Mouse (Mus musculus) intestine, embryonic 16.5 days (tissue): Measurements from ENCODE around the gene Trim71. TPM values are rescaled to one million over a fixed set of nuclear protein-coding genes. Genes with fewer than 3 reads are reported as not detected.

ENCODE experiments used
- ATAC-seq: fragments of 200-750 bp; cut with Nextera tagmentation; 2 replicates; pipeline ENCODE4 v1.8.0; 2017; ENCODE audit warnings: moderate TSS enrichment, moderate library complexity
- H3K27ac ChIP-seq: fragments of 300-500 bp; sonication (generic); 2 replicates; pipeline ENCODE4 v1.5.1; 2014; ENCODE audit warnings: mild to moderate bottlenecking, low read length
- H3K27me3 ChIP-seq: fragments of 300-500 bp; sonication (generic); replicated peaks from 2 replicates; pipeline ENCODE4 v1.6.1; 2014; ENCODE audit warnings: low read length, control low read depth, mixed read lengths; ENCODE audit not compliant: control insufficient read depth, insufficient read depth
- H3K36me3 ChIP-seq: fragments of 300-500 bp; sonication (generic); 2 replicates; pipeline ENCODE4 v1.6.1; 2014; ENCODE audit warnings: low read length, control low read depth; ENCODE audit not compliant: control insufficient read depth, insufficient read depth
- H3K4me1 ChIP-seq: fragments of 300-500 bp; sonication (generic); 2 replicates; pipeline ENCODE4 v1.6.1; 2014; ENCODE audit warnings: low read length, control low read depth, mixed read lengths; ENCODE audit not compliant: control insufficient read depth, insufficient read depth
- H3K4me2 ChIP-seq: fragments of 300-500 bp; sonication (generic); 2 replicates; pipeline ENCODE4 v1.6.1; 2014; ENCODE audit warnings: low read depth, low read length, control low read depth
- H3K4me3 ChIP-seq: fragments of 300-500 bp; sonication (generic); 2 replicates; pipeline ENCODE4 v1.5.1; 2014; ENCODE audit warnings: mild to moderate bottlenecking, low read length
- H3K9ac ChIP-seq: fragments of 300-500 bp; sonication (generic); 2 replicates; pipeline ENCODE4 v1.6.1; 2014; ENCODE audit warnings: low read depth, low read length
- H3K9me3 ChIP-seq: fragments of 300-500 bp; sonication (generic); 2 replicates; pipeline ENCODE4 v1.6.1; 2016; ENCODE audit warnings: low read length, control low read depth; ENCODE audit not compliant: control insufficient read depth
- WGBS: fragments of 180-500 bp; shearing (Covaris S2); extraction: QIAGEN DNeasy Blood & Tissue Kit; methylation state at CpG from one replicate; pipeline ENCODE4 v1.1.7; 2014; 5-methylcytosine and 5-hydroxymethylcytosine counted together
- polyA plus RNA-seq: library from polyadenylated mRNA; unstranded; fragments of >200 nt; fragmentation: Nextera tagmentation; extraction: Ambion mirVana; gene quantifications from 2 replicates; pipeline ENCODE4 v1.2.1, GENCODE M21; 2015

Gene Trim71
- polyA plus RNA-seq, 1 experiment from 2014 or later, result 4.0 TPM

DNA sequence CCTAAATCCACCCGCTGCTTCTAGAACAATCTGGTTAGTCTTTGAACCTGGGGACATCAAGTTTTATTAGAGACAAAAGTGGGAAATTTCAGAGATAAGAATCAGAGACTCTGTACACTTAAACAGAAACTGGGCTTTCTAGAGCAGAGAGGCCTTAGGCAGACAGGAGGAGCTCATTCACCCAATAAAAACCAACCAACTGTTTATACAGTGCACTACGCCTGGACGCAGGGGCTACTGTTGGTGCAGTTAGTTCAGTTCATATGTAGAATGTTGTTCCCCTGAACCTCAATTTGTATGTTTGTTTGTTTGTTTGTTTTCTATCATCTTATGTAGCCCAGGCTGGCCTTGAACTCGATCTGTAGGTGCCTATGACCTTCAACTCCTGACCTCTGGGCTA is 77.4 kb downstream of the Trim71 start:
- H3K4me3 ChIP-seq, result no peak overlapping the region
- H3K9me3 ChIP-seq, result no peaks in the 10 kb centered on the region
- H3K27ac ChIP-seq, result peak overlapping the region; percentile 87
- ATAC-seq, result peak; percentile 66
- H3K27me3 ChIP-seq, result no peaks in the 10 kb centered on the region
- no peak overlapping the region for H3K9ac ChIP-seq
- no peak overlapping the region for H3K4me2 ChIP-seq
- H3K36me3 ChIP-seq, result no peaks in the 10 kb centered on the region
- H3K4me1 ChIP-seq, result peaks cover 5% of the 10 kb centered on the region
- WGBS, result 45% methylated on average over 4 of the region's 4 CpGs

DNA sequence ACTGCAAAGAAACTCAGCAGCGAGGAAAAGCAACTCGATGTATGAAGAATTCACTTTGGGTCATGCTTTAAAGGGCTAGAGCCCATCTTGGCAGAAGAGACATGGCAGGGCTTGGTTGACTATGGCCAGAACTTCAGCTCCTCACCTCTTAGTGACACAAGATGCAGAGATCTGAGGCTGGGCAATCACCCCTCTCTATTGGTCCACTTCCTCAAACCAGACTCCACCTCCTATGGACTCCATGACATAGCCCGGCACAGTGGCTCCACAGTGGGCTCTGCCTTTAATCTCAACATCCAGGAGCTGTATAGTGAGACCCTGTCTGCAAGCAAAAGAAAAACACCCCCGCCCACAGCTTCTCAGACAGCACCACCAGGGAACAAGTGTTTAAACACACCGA is 79.4 kb downstream of the Trim71 start:
- no peak for ATAC-seq
- peaks cover 5% of the 10 kb centered on the region for H3K4me1 ChIP-seq
- 76% methylated on average over 5 of the region's 5 CpGs for WGBS
- no peaks in the 10 kb centered on the region for H3K36me3 ChIP-seq
- no peak overlapping the region for H3K9ac ChIP-seq
- no peak overlapping the region for H3K4me3 ChIP-seq
- H3K27me3 ChIP-seq, result no peaks in the 10 kb centered on the region
- H3K27ac ChIP-seq, result no peak overlapping the region
- no peak overlapping the region for H3K4me2 ChIP-seq
- no peaks in the 10 kb centered on the region for H3K9me3 ChIP-seq

GRCm38 (mm10) chr9:114480940-114481339 is 83.2 kb downstream of the Trim71 start:
- H3K9me3 ChIP-seq, result no peaks in the 10 kb centered on the region
- H3K4me3 ChIP-seq, result no peak overlapping the region
- no peak overlapping the region for H3K27ac ChIP-seq
- no peaks in the 10 kb centered on the region for H3K36me3 ChIP-seq
- H3K4me2 ChIP-seq, result no peak overlapping the region
- 73% methylated on average over 3 of the region's 3 CpGs for WGBS
- H3K9ac ChIP-seq, result no peak overlapping the region
- H3K27me3 ChIP-seq, result no peaks in the 10 kb centered on the region
- ATAC-seq, result no peak
- H3K4me1 ChIP-seq, result no peaks in the 10 kb centered on the region

DNA sequence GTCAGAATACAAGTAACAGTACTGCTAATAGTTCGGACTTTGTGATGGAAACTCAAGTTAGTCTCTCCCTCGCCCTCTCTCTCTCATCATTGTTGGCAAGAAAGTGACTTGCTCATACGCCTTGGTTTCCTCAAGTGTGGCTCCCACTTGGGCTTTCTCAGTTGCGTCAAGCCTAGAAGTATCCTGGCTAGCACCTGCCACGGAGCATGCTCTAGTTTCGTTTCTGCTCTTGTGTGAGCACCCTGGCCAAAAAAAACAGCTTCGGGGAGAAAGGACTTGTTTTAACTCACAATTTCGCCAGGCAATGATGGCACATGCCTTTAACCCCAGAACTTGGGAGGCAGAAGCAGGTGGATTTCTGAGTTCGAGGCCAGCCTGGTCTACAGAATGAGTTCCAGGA is 87.2 kb downstream of the Trim71 start:
- no peak overlapping the region for H3K4me3 ChIP-seq
- no peaks in the 10 kb centered on the region for H3K27me3 ChIP-seq
- H3K9ac ChIP-seq, result no peak overlapping the region
- H3K4me2 ChIP-seq, result no peak overlapping the region
- no peaks in the 10 kb centered on the region for H3K9me3 ChIP-seq
- no peaks in the 10 kb centered on the region for H3K36me3 ChIP-seq
- no peaks in the 10 kb centered on the region for H3K4me1 ChIP-seq
- no peak overlapping the region for H3K27ac ChIP-seq
- 92% methylated on average over 9 of the region's 9 CpGs for WGBS
- no peak for ATAC-seq

- H3K4me1 ChIP-seq, result no peaks in the 10 kb centered on the region
- peaks cover 3% of the 10 kb centered on the region; the same call in 1 of the 2 replicates for H3K36me3 ChIP-seq
- H3K9me3 ChIP-seq, result no peaks in the 10 kb centered on the region
- no peak overlapping the region for H3K9ac ChIP-seq
- no peaks in the 10 kb centered on the region for H3K27me3 ChIP-seq
- no peak overlapping the region for H3K27ac ChIP-seq
- H3K4me3 ChIP-seq, result no peak overlapping the region
- ATAC-seq, result no peak
- no peak overlapping the region for H3K4me2 ChIP-seq
- WGBS, result 74% methylated on average over 7 of the region's 7 CpGs
Measured at GRCm38 (mm10) chr9:114471892-114472291, 92.3 kb downstream of the Trim71 start.

GRCm38 (mm10) chr9:114468701-114469100 is 95.5 kb downstream of the Trim71 start:
- Histone ChIP-seq H3K4me1 (0 out of 2 replicates have a peak, but pooled peaks cover 3% of the 10 kb centered on the region), H3K9ac (no peak overlapping the region), H3K36me3 (peaks cover 11% of the 10 kb centered on the region; the same call in 1 of the 2 replicates), H3K4me3 (no peak overlapping the region), H3K9me3 (no peaks in the 10 kb centered on the region), H3K27me3 (no peaks in the 10 kb centered on the region), H3K27ac (no peak overlapping the region), H3K4me2 (no peak overlapping the region)
- ATAC-seq, result no peak
- WGBS, result 96% methylated on average over 4 of the region's 4 CpGs

DNA sequence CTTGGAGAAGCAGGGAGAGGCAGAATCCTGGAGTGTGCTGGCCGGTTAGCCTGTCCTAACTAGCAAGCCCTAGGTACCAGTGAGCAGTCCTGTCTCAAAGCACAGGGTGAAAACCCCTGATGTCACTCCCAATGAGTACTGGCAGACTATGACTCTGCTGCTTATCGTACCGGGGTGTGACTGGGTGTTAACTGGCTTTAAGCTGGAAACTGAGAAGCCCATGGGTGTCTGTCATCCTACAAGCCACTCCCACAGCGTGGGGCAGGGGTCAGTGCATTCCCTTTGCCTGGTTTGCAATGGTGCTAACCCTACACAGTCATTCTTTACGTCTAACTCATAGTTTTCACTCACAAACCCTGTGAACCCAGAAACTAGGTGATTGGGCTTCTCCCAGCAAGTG is 96.0 kb downstream of the Trim71 start:
- Histone ChIP-seq H3K27ac (no peak overlapping the region), H3K4me2 (no peak overlapping the region), H3K9me3 (no peaks in the 10 kb centered on the region), H3K27me3 (no peaks in the 10 kb centered on the region), H3K4me3 (no peak overlapping the region), H3K36me3 (peaks cover 12% of the 10 kb centered on the region; the same call in 1 of the 2 replicates), H3K9ac (no peak overlapping the region), H3K4me1 (0 out of 2 replicates have a peak, but pooled peaks cover 3% of the 10 kb centered on the region)
- no peak for ATAC-seq
- 73% methylated on average over 5 of the region's 5 CpGs for WGBS

DNA sequence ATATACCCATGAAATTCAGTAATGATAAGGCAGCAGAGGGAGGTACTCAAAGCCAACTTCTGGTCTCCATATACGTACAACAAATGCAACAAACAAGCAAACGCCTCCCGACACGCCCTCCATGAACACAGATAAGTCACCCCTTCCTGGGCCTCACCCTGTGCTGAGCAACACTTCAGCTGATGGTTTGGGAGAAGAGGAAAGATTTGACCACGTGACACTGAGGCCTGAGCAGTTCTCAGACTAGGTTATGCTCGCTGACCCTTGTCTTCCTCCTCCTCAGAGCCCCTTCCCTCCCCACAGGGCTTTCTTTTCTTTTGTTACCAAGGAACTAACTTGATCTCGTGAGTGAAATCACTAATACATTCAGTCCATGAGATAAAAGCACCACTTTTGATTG is 97.3 kb downstream of the Trim71 start:
- ATAC-seq, result peak; percentile 47; the same call in 1 of the 2 replicates
- Histone ChIP-seq H3K27me3 (no peaks in the 10 kb centered on the region), H3K9me3 (no peaks in the 10 kb centered on the region), H3K4me2 (no peak overlapping the region), H3K9ac (no peak overlapping the region), H3K4me1 (0 out of 2 replicates have a peak, but pooled peaks cover 3% of the 10 kb centered on the region), H3K4me3 (no peak overlapping the region), H3K36me3 (peaks cover 12% of the 10 kb centered on the region; the same call in 1 of the 2 replicates), H3K27ac (no peak overlapping the region; the same call in 1 of the 2 replicates)
- 74% methylated on average over 7 of the region's 7 CpGs for WGBS

DNA sequence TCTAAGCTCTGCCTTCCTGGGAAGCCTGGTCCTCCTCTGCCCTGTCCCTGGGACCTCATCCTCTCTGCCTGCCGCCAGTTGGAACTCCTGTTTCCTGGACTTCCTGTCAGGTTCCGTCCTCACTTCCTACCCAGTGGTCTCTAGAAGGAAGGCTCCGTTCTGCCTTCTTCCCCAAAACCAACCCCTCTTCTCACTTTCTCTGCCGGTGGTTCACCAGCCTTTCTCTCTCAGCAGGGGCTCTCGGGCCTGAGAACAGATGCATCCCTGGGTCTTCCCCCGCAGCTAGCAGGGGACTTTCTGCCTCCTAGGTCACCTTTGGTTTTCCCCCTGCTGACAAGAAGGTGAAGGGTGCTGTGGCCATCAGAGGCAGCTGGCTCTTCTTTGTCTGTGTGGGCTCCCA is 98.7 kb downstream of the Trim71 start:
- WGBS, result 79% methylated on average over 6 of the region's 6 CpGs
- no peaks in the 10 kb centered on the region for H3K9me3 ChIP-seq

GRCm38 (mm10) chr9:114462569-114462968 is 101.6 kb downstream of the Trim71 start:
- H3K9me3 ChIP-seq, result no peaks in the 10 kb centered on the region
- no peak overlapping the region for H3K4me3 ChIP-seq
- no peak for ATAC-seq
- WGBS, result 90% methylated on average over 7 of the region's 7 CpGs
- H3K9ac ChIP-seq, result no peak overlapping the region
- H3K4me1 ChIP-seq, result 0 out of 2 replicates have a peak, but pooled peaks cover 3% of the 10 kb centered on the region
- H3K4me2 ChIP-seq, result no peak overlapping the region
- no peaks in the 10 kb centered on the region for H3K27me3 ChIP-seq
- no peak overlapping the region for H3K27ac ChIP-seq
- H3K36me3 ChIP-seq, result peaks cover 9% of the 10 kb centered on the region; the same call in 1 of the 2 replicates

More for the DNA sequence above, 98.7 kb downstream of the Trim71 start:
- ATAC-seq, result no peak
- no peak overlapping the region for H3K27ac ChIP-seq
- H3K4me2 ChIP-seq, result no peak overlapping the region
- H3K36me3 ChIP-seq, result peaks cover 12% of the 10 kb centered on the region; the same call in 1 of the 2 replicates
- no peak overlapping the region for H3K4me3 ChIP-seq
- H3K4me1 ChIP-seq, result 0 out of 2 replicates have a peak, but pooled peaks cover 3% of the 10 kb centered on the region
- no peak overlapping the region for H3K9ac ChIP-seq
- H3K27me3 ChIP-seq, result no peaks in the 10 kb centered on the region
